Mouse (Mus musculus): ENCODE data around the gene Pikfyve. TPM values are rescaled to one million over a fixed set of nuclear protein-coding genes. Genes with fewer than 3 reads are reported as not detected.

Gene Pikfyve
- 10 to 100 TPM; 32.2 to 36.3 TPM for total RNA-seq (2023)

GRCm38 (mm10) chr1:65186287-65187073, at the start of gene Pikfyve, which contains the start of gene Idh1:
Gene Pikfyve, plus strand, starts transcription at chr1:65186683.
Gene Idh1, minus strand, starts transcription at chr1:65186500.

GRCm38 (mm10) chr1:65281756-65282155, 95.3 kb downstream of the Pikfyve start, which contains the start of gene Pth2r:
Gene Pth2r, plus strand, starts transcription at chr1:65282056.

Other genes with a start within 250 kb of the Pikfyve start
- 10 to 100 TPM; 47.6 to 61.1 TPM for gene Plekhm3, start 229.9 kb upstream of the Pikfyve start, total RNA-seq (2023)
- gene Akr1cl, start 153.9 kb upstream of the Pikfyve start, total RNA-seq (2023): not detected
- gene Cryge, start 135.5 kb upstream of the Pikfyve start, total RNA-seq (2023): not detected
- not detected for gene Crygd, start 123.2 kb upstream of the Pikfyve start, total RNA-seq (2023)
- not detected for gene Crygc, start 113.0 kb upstream of the Pikfyve start, total RNA-seq (2023)
- not detected for gene Crygb, start 104.4 kb upstream of the Pikfyve start, total RNA-seq (2023)
- not detected for gene Cryga, start 83.3 kb upstream of the Pikfyve start, total RNA-seq (2023)
- gene Gm28845, start 67.1 kb upstream of the Pikfyve start, total RNA-seq (2023): not detected
- 1 to 10 TPM in 1 of 2 experiments, under 1 TPM in 1; 0.96 to 1.1 TPM for gene D630023F18Rik, start 63.5 kb upstream of the Pikfyve start, total RNA-seq (2023)
- 10 to 100 TPM; 85.6 to 89.4 TPM for gene Idh1, start 183 bp upstream of the Pikfyve start, total RNA-seq (2023)
- not detected for gene Pth2r, start 95.4 kb downstream of the Pikfyve start, total RNA-seq (2023)

Data from neutrophil, adult 83 days (primary cell).